Mouse (Mus musculus) gastrocnemius, postnatal 36 days (tissue): ENCODE measurements around the gene Arf6. TPM values are rescaled to one million over a fixed set of nuclear protein-coding genes. Genes with fewer than 3 reads are reported as not detected.

Experiments
- DNase-seq, 2 experiments: peaks; one replicate each; pipeline ENCODE4 v3.0.0; 2022
- intact Hi-C: fragments of 180-260 bp; cut with DNase I; formaldehyde crosslinking; loops from one replicate; pipeline ENCODE4 v1.15.1; 2025
- microRNA-seq, 2 experiments: library from miRNA; unstranded; fragments of <30 nt; microRNA quantifications; one replicate each; pipeline ENCODE4 v1.2.0; 2021
- total RNA-seq, 2 experiments: library from RNA; stranded (reverse); gene quantifications; 2 replicates each; pipeline ENCODE4 v1.2.3; 2021

The Arf6 gene
- total RNA-seq, 2 experiments from 2014 or later, result 18.3 to 20.9 TPM

DNA sequence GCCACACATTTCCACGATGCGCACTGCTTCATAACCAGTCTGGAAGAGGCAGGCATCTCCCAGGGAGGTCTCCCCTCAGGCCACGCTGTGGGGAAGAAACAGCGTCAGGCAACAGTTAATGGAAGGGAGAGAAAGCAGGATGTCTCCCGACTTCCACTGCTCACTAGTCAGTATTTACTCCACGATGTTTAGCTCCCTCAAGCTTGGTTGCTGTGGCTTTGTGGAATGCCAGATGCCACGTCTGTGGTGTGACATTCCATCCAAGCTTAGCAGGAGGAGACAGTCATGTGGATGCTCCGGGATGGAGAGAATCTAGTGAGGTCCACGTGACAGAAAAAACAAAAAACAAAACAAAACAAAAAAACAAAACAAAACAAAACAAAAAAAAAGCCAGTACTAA lies 30.1 kb downstream of the Arf6 start:
- DNase-seq, result no peak
- intact Hi-C loops, result no loop called here

DNA sequence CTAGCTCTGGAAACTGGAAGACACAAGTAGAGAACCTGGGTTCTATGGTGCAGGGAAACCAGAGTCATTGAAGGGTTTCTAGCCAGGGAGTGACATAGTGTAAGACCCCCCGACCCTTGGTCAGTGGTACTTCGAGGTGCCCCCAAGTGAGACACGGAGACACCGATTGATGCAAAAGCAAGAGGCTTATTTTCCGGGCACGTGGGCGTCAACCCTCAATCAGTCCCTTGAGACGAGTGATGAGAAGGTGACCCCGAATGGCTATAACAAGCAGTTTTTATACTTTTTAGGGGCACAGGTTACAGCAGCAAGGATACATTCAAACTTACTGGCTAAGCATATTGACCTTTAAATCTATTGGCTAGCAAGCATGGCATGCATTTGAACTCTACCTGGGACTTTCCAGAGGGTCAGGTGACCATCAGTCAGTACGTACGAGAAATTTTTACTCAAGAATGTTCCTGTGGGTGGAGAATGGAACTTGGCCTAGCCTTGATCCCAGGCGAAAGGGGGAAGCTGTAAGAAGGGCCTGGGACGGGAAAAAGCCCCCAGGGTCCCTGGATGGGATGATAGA lies 30.7 kb downstream of the Arf6 start:
- intact Hi-C loops, result no loop called here
- DNase-seq, result no peak

DNA sequence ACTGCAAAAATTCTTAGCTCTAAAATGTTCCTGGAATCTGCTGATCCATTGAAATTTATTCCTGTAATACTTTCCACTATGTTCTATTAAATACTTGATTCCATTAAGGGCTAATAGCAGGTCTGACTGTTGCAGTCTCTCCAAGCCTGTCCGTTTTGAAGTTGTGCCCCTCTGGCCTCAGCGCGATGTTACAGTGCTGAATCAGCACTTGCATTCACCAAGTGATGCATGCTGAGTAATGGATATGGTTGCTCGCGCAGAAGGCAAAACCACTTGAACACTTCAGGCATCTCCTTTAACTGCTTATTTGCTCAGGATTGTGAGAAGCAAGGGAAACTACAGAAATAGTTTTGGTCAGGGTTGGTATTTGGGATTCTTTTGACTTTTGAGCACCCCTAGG lies 38.8 kb downstream of the Arf6 start:
- intact Hi-C loops, result no loop called here
- DNase-seq, result no peak

DNA sequence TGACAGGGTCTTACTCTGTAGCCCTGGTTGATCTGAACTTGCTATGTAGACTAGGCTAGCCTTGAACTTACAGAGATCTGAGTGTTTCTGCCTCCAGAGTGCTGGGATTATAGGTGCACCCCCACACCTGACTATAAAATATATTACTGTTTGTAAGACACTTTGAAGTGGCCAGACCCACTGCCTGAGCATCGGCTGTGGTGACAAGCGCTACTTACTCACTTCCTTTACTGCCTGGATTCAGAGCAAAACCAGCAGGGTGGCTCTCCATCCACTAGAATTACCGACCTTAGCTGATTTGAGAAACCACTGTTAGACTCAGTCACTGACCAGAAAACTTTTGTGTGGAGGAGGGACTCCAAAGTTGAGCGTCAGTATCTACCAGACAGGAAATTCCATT lies 40.0 kb downstream of the Arf6 start:
- intact Hi-C loops, result no loop called here
- DNase-seq, result no peak

DNA sequence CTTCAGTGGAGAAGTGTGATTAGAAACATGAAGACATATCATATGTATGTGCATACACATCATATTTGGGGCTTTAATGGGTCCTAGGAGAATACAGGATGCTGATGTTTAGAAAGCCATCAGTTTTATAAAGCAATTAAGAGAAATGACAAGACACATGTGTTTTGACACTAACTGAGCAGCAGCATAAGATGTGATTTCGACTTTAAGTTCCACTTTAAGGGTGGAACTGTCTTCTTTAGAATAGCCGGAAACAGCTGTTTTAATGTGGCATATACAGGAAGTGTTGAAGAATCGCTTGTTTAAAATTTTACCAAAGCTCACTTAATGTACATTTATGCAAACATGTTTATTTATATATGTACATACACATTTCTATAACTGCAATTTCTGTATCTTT lies 41.4 kb downstream of the Arf6 start:
- intact Hi-C loops, result no loop called here
- no peak for DNase-seq

DNA sequence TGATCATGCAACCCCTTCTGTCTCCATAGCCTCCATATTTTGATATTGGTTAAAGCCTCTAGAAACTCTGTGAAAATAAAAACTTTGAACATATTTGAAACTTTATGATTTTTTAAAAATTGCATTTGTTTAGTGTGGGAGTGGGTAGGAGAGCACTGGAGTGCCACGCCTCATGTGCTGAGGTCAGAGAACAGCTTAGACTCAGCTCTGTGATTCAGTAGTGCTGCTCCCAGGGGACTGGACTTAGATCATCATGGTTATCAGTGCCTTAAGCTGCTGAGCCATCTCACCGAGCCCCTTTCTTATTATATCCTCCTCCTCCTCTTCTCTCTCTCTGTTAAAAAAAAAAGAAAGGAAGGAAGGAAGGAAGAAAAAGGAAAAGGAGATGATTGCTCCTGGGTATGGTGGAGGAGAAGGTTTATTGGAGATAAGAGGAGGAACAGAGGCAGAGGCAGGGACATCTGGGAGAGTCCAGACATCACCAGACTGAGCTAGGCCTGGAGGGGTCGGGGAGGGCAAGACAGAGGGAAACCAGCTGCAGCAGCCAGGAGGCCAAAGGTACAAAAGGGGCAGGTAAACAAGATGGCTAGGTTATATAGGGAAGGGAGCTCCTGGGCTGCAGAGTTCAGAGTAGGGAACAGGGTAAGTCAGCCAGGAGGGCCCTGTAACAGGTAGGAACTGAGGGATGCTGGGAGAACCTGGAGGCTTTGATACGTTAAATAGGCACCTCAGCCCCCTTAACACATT lies 43.0 kb downstream of the Arf6 start:
- intact Hi-C loops, result no loop called here
- DNase-seq, result peak in 1 of 2 experiments; percentile 30

DNA sequence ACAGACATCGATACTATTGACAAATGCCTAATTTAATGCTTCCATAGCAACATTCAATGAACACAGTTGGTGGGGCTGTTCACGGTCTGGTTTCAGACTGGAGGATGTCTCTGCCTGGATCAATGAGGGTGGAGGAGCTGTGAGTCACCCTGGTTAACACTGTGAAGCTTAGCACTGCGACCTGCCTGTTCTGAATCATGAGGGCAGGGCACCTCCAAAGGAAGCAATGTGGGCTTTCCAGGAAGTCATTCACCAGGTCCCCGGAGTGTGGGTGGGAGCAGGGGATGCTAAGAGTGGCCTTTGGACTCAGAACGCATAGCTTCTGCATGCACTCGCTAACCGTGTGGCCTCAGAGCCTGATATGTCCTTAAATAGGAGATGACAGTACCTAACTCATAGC lies 44.8 kb downstream of the Arf6 start:
- DNase-seq, result no peak
- intact Hi-C loops, result no loop called here

DNA sequence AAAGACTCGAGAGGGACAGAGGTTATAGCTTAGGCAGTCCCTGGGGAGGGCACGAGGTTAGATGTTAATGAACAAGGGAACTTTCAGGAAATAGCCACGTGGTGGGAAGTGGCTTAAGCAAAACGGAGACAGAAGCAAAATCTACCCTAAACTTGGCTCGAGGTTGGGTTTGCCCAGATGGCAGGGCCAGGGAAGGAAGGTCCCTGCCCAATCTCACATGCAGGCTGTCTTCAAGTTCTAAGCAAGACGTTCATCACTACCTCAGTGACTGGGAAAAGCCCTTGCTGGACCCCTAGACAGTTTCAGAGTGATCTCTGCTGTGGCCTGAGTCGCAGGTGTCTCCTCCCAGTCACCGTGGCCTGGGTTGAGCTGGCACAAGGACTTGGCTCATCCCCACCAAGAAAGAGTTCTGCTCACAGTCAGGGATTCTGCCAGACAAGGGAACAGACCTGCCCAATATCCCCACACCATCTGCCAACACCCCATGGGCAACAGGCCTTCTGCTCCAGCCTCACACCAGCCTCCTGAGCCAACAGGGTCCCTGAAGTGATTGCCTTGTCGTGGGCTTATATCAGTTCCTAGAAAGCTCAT lies 45.8 kb downstream of the Arf6 start:
- intact Hi-C loops, result no loop called here
- DNase-seq, result no peak

DNA sequence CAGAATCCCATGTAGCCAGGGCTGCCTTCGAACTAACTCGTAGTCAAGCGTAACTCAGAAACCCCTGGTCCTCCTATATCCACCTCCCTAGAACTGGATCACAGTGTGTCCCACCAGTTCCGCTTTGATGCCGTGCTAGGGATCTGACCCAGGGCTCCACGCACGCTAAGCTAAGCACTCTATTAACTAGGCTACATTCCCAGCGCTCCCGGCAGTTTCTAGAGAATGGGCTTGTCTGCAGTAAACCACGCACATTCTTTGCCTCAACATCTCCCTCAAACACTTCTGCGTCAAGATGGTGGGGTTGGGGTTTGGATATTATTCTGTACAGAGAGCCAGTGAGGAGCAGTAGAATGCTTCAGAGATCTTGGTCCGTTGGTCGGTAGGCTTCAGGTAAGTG lies 46.7 kb downstream of the Arf6 start:
- intact Hi-C loops, result no loop called here
- DNase-seq, result no peak

DNA sequence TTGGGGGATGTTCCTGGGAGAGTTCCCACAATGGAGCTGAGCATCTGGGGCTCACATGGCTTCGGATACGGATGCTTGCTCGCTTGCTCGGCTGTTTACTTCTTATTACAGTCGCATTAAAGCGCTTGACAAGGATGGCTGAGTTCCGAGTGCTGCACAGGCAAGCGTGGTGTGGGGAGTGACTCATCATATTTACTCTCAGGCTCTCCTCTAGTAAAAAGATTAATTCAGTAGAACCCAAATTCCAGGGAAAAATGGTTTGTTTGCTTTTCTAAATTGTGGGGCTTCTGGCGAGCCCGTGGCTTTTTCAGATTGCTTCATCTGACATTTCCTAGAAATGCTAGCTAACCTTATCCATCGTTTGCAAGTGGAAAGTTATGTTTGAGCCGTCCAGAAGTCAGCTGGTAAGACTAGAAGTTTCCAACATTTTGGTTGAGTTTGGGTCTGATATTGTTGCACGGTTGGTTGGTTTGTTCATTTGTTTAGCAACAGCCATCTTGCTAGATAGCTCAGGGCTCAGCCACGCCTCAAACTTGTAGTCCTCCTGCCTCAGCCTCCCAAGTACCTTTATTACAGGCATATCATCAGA lies 47.2 kb downstream of the Arf6 start:
- no peak for DNase-seq
- intact Hi-C loops, result no loop called here

DNA sequence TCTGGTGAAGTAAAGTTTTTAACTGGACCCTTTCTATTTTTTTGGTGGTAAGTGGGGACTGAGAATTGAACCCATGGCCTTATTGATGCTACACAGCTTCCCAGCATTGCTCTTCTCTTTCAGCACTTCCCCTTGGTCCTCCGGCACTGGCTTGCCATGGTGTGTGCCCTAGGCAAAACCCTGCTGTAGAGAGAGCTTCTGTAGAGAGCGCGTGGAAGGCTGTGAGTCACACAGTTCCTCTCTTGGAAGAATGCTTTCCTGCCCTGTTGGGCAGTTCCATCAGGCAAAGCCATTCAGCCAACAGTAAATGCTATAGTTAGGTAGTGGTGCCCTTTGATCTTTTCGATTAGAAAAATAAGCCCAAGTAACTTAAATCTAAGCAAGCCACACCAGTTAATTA lies 47.7 kb downstream of the Arf6 start:
- intact Hi-C loops, result no loop called here

DNA sequence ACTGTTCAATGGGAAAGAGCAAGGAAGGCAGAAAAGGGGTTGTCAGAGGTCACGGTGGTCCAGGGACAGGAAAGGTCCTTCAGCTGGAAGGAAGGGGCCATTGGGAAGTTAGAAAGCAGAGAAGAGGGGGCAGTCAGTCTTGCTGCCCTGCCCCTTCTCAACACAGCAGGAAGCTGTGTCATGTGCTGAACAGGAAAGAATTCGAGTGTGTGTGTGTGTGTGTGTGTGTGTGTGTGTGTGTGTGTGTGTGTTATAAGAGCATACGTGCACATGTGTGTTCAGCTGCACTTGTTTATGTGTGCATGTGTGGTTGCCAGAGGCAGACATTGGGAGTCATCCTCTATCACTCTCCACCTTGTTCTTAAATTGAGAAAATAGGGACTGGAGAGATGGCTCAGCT lies 48.8 kb downstream of the Arf6 start:
- DNase-seq, result no peak
- intact Hi-C loops, result no loop called here

More for the DNA sequence above, 47.7 kb downstream of the Arf6 start:
- DNase-seq, result no peak

DNA sequence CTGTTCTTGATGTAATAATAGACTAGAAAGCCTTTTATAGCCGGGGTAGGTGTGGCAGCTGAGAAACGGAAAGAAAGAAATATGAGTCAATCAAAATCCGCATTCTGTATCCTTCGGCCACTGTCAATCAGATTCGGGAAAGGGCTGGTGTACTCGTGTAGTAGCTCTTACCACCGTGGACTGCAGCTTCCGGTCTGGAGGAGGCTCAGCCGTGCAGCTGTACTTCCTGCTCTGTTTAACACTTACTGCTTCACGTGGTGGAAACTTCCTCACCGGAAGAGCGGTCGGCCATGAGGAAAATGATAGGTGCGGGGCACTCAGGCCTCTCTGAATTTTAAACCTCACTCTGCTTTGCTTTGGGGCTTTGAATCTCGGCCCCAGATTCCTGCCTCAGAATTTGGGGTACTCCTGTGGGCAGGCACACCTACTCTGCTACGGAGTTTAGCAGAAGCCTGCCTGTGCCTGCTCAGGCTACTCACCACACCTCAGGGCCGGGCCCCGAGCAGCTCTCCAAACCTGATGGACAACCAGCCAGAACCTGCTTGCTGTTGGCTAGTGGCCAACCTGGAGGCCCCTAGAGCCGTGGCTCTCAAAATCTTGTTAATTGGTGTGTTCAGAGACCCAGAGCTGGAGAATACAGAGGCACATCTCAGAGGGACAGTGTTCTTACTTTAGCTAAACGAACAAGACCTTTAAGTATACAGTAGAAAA lies 51.0 kb downstream of the Arf6 start:
- intact Hi-C loops, result no loop called here
- DNase-seq, result no peak

Small RNA genes within 50 kb of the gene (microRNA-seq; reads per million reads assigned to microRNA genes)
- gene Gm47299, result 0 reads per million in 2 experiments
- gene Gm47305, result 0 reads per million in 2 experiments

Other genes starting within 250 kb of the Arf6 start
- gene Rps29, start 213.0 kb upstream of the Arf6 start, total RNA-seq, result 100 to 1,000 TPM; 736 to 913 TPM
- not detected for gene Lrr1, start 203.3 kb upstream of the Arf6 start, total RNA-seq
- 100 to 1,000 TPM; 256 to 308 TPM for gene Rpl36al, start 188.1 kb upstream of the Arf6 start, total RNA-seq
- gene Mgat2, start 188.0 kb upstream of the Arf6 start, total RNA-seq, result 1 to 10 TPM; 6.5 to 7.7 TPM
- gene Gm49383, start 175.0 kb upstream of the Arf6 start, total RNA-seq, result 1 to 10 TPM; 1.9 to 3.2 TPM
- under 1 TPM; 0.33 to 0.44 TPM for gene Dnaaf2, start 173.7 kb upstream of the Arf6 start, total RNA-seq
- gene Gm49384, start 167.9 kb upstream of the Arf6 start, total RNA-seq, result 1 to 10 TPM; 1.5 to 1.8 TPM
- under 1 TPM; 0.30 to 0.33 TPM for gene Pole2, start 144.0 kb upstream of the Arf6 start, total RNA-seq
- 10 to 100 TPM; 17.2 to 19.6 TPM for gene Klhdc1, start 131.0 kb upstream of the Arf6 start, total RNA-seq
- gene Klhdc2, start 75.5 kb upstream of the Arf6 start, total RNA-seq, result 100 to 1,000 TPM; 102 to 105 TPM
- gene Nemf, start 15.0 kb upstream of the Arf6 start, total RNA-seq, result 10 to 100 TPM; 15.9 to 21.6 TPM
- not detected for gene Gm9887, start 308 bp downstream of the Arf6 start, total RNA-seq
- gene Vcpkmt, start 210.9 kb downstream of the Arf6 start, total RNA-seq, result 1 to 10 TPM; 3.1 to 3.8 TPM